Mouse (Mus musculus) embryonic fibroblast, embryonic 13.5 days (primary cell): ENCODE results near the gene Xylt2.

Experiments
- CTCF ChIP-seq: IDR thresholded peaks from 2 replicates; pipeline ENCODE4 v1.5.1; 2011; ENCODE audit warnings: mild to moderate bottlenecking, control low read depth, low read length, moderate library complexity, borderline replicate concordance; ENCODE audit not compliant: insufficient read depth
- POLR2A ChIP-seq: IDR thresholded peaks from 2 replicates; pipeline ENCODE4 v1.6.1; 2011; ENCODE audit warnings: low read depth, mild to moderate bottlenecking, control low read depth, low read length, moderate library complexity

- TF ChIP-seq CTCF (no peak), POLR2A (no peak)
Observed at GRCm38 (mm10) chr11:94617646-94618045, 59.7 kb downstream of the Xylt2 start.
